Mouse (Mus musculus) bone marrow, adult 2 months (tissue): ENCODE measurements around the gene Tmpo.

Experiments used
- CTCF ChIP-seq: fragments of 200-500 bp; IDR thresholded peaks from 2 replicates; pipeline ENCODE4 v1.5.1; 2011; ENCODE audit warnings: low read length, control low read depth; ENCODE audit not compliant: control insufficient read depth, insufficient read depth
- POLR2A ChIP-seq: fragments of 200-500 bp; IDR thresholded peaks from 2 replicates; pipeline ENCODE4 v1.6.1; 2011; ENCODE audit warnings: low read depth, mild to moderate bottlenecking, control low read depth, low read length, borderline replicate concordance; ENCODE audit not compliant: control insufficient read depth

GRCm38 (mm10) chr10:91126618-91127355 is 54.3 kb downstream of the Tmpo start:
- no peak for TF ChIP-seq CTCF
- TF ChIP-seq POLR2A = no peak
